Mouse (Mus musculus) erythroblast, adult 5-6 weeks (primary cell): ENCODE results near the gene Ifnar2. TPM values are rescaled to one million over a fixed set of nuclear protein-coding genes. Genes with fewer than 3 reads are reported as not detected.
A peak's percentile ranks its signal among the peaks of the same experiment; 100 is the strongest.

Experiments
- ATAC-seq: replicated peaks from 2 replicates; pipeline ENCODE4 v1.8.0; 2016; ENCODE audit warnings: moderate number of reproducible peaks, mild to moderate bottlenecking, moderate TSS enrichment, inconsistent platforms; ENCODE audit not compliant: poor library complexity, low FRiP score, severe bottlenecking
- total RNA-seq, 2 experiments: library from RNA; stranded (forward) in 1 of 2; stranded (reverse) in 1 of 2; fragments of 150-400 nt in 1 of 2; fragments of 200-764, 138-1000 nt in 1 of 2; gene quantifications; 2 replicates each; pipeline versions ENCODE4 v1.2.3 to v1.2.4; 2015 to 2017; ENCODE audit warnings: low replicate concordance in 2 of 2

Ifnar2 gene
- total RNA-seq, 2 experiments from 2014 or later, result 126 to 164 TPM

GRCm38 (mm10) chr16:91385621-91386020, 13.0 kb downstream of the Ifnar2 start:
- no peak for ATAC-seq

GRCm38 (mm10) chr16:91386419-91387120, 14.0 kb downstream of the Ifnar2 start:
- ATAC-seq, result no peak

GRCm38 (mm10) chr16:91387121-91387486, 14.5 kb downstream of the Ifnar2 start:
- no peak for ATAC-seq

GRCm38 (mm10) chr16:91390100-91390499, 17.5 kb downstream of the Ifnar2 start:
- ATAC-seq, result peak; percentile 72; the same call in 1 of the 2 replicates

GRCm38 (mm10) chr16:91391421-91391820, 18.8 kb downstream of the Ifnar2 start, which contains the start of gene Gm21970:
Gene Gm21970 (plus strand): TSS chr16:91391721.
- ATAC-seq, result no peak

GRCm38 (mm10) chr16:91394826-91395410, 22.3 kb downstream of the Ifnar2 start:
- ATAC-seq, result no peak

GRCm38 (mm10) chr16:91395633-91396392, 23.2 kb downstream of the Ifnar2 start:
- peak; percentile 80 for ATAC-seq

GRCm38 (mm10) chr16:91396844-91397537, 24.4 kb downstream of the Ifnar2 start:
- ATAC-seq, result peak; percentile 55

- ATAC-seq, result no peak
These were observed 25.4 kb downstream of the Ifnar2 start for GRCm38 (mm10) chr16:91398030-91398429.

- ATAC-seq, result no peak
These were observed 26.4 kb downstream of the Ifnar2 start for GRCm38 (mm10) chr16:91398944-91399343.

- ATAC-seq, result no peak
These were observed 29.1 kb downstream of the Ifnar2 start for GRCm38 (mm10) chr16:91401569-91402165.

GRCm38 (mm10) chr16:91403784-91404183, 31.2 kb downstream of the Ifnar2 start:
- ATAC-seq, result no peak

GRCm38 (mm10) chr16:91404187-91404586, 31.6 kb downstream of the Ifnar2 start:
- no peak for ATAC-seq

- ATAC-seq, result no peak
These were observed 32.4 kb downstream of the Ifnar2 start for GRCm38 (mm10) chr16:91404828-91405577.

GRCm38 (mm10) chr16:91405640-91406584, 33.3 kb downstream of the Ifnar2 start, which contains the start of gene Il10rb:
Gene Il10rb (plus strand): TSS chr16:91406164.
- peak; percentile 91 for ATAC-seq

- ATAC-seq, result peak; percentile 63
These were observed 34.1 kb downstream of the Ifnar2 start for GRCm38 (mm10) chr16:91406585-91407220.

- peak; percentile 44; the same call in 1 of the 2 replicates for ATAC-seq
These were observed 40.7 kb downstream of the Ifnar2 start for GRCm38 (mm10) chr16:91413102-91413844.
